ENCODE assay signal across 14 mouse cellular contexts in the genomic region with DNA sequence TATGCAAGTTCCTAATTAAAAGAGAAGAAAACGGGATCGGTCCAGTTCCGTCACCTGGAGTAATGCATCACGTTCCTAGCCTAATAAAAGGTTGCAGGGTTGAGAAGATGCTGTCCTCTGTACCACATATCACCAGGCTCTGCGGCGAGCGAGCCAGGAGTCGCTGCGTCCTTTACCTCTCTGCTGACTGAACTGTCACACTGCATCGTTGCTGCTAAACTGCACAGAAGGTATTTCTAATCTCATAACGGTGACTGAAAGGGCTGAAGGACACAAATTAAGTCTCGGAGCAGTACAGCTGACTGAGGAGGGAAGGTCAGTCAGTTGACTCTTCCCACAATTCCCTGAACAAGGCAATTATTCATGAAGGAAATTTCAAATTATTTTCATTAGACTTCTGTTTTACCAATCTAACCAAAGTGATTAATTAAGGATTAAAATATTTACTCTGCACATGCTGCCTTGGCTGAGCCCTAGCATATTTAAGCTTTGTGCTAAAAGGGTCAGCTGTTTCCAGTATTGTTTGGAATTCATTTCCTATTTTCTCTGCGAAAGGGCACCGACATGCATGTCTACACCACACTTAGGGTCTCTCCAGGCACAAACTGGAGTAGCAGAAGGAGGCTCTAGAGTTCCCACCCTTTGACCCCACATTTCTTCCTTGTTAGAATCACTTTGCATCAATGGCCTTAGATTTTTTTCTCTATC.
A peak's percentile ranks its signal among the peaks of the same experiment; 100 is the strongest.
DNase-seq lines count a peak whose midpoint lies in the region; ATAC-seq lines count a peak whose summit lies in the region.
"Had no signal": no experiment of that assay in that cellular context is flagged by ENCODE, and none has a peak within 500 bp of the region (broad histone marks: within the 10 kb centered on the region; RNA-seq: fewer than 3 reads in every experiment).

No protein-coding gene starts in this region.

- intact Hi-C loops in heart, postnatal 14 days (cut with DNase I): no loop called here

- no peaks in the 10 kb centered on the region for H3K9me3 ChIP-seq in midbrain, embryonic 15.5 days
- H3K9me3 ChIP-seq in heart, embryonic 12.5 days (replicated peaks): no peaks in the 10 kb centered on the region
- H3K9me3 ChIP-seq: G1E; heart, embryonic 10.5 days; liver, embryonic 15.5 days had no signal

- peak overlapping the region; percentile 8 for H3K27ac ChIP-seq in midbrain, embryonic 15.5 days
- H3K27ac ChIP-seq in heart, embryonic 12.5 days (ENCODE audit: poor library complexity, severe bottlenecking): no peak overlapping the region
- H3K27ac ChIP-seq: gastrocnemius, adult 2 months; heart, embryonic 10.5 days; kidney, postnatal 0 days; liver, embryonic 15.5 days had no signal

- peak; percentile 66 for ATAC-seq in midbrain, embryonic 15.5 days (replicated peaks)
- no peak for ATAC-seq in heart, embryonic 12.5 days (ENCODE audit: insufficient number of reproducible peaks, low FRiP score)

- H3K36me3 ChIP-seq in midbrain, embryonic 15.5 days (replicated peaks): no peaks in the 10 kb centered on the region
- H3K36me3 ChIP-seq in heart, embryonic 12.5 days: no peaks in the 10 kb centered on the region
- H3K36me3 ChIP-seq: G1E; heart, embryonic 10.5 days; liver, embryonic 15.5 days had no signal

- peak; percentile 59 for DNase-seq in heart, adult 11 months
- DNase-seq in heart, postnatal 14 days: no peak
- peak; percentile 52 for DNase-seq in cerebellum, adult 11 months
- DNase-seq in cerebellum, postnatal 25 days: peak; percentile 74 to 76
- DNase-seq in kidney, adult 9 months: no peak
- DNase-seq: gastrocnemius, adult 2 months; lung, postnatal 36 days; thymus, adult 18-20 months had no signal

- WGBS in midbrain, embryonic 15.5 days: 44% methylated on average over 14 of the region's 14 CpGs
- 72% methylated on average over 14 of the region's 14 CpGs for WGBS in heart, embryonic 12.5 days

- H3K27me3 ChIP-seq in midbrain, embryonic 15.5 days (replicated peaks): no peaks in the 10 kb centered on the region
- no peaks in the 10 kb centered on the region for H3K27me3 ChIP-seq in heart, embryonic 12.5 days (replicated peaks)
- H3K27me3 ChIP-seq: liver, embryonic 15.5 days had no signal

- H3K4me1 ChIP-seq in midbrain, embryonic 15.5 days: peaks cover 14% of the 10 kb centered on the region; the same call in 1 of the 2 replicates
- no peaks in the 10 kb centered on the region for H3K4me1 ChIP-seq in heart, embryonic 12.5 days (replicated peaks)
- H3K4me1 ChIP-seq: liver, embryonic 15.5 days had no signal

- no peak overlapping the region for H3K4me2 ChIP-seq in midbrain, embryonic 15.5 days
- no peak overlapping the region for H3K4me2 ChIP-seq in heart, embryonic 12.5 days
- H3K4me2 ChIP-seq: liver, embryonic 15.5 days had no signal

- no peak overlapping the region for H3K9ac ChIP-seq in midbrain, embryonic 15.5 days
- H3K9ac ChIP-seq in heart, embryonic 12.5 days: no peak overlapping the region
- H3K9ac ChIP-seq: liver, embryonic 15.5 days had no signal

- H3K4me3 ChIP-seq in midbrain, embryonic 15.5 days: no peak overlapping the region
- no peak overlapping the region for H3K4me3 ChIP-seq in heart, embryonic 12.5 days
- H3K4me3 ChIP-seq: gastrocnemius, adult 2 months; heart, embryonic 10.5 days; liver, embryonic 15.5 days had no signal

Comparison
In these comparisons a context has a peak if more than half of its experiments do, and no peak if none do; other contexts are left out.
1. DNase-seq: peak in heart, adult 11 months (single experiment), cerebellum, adult 11 months (single experiment) and cerebellum, postnatal 25 days (2 of 2); none in heart, postnatal 14 days (0 of 2) and kidney, adult 9 months (single experiment).